Mouse (Mus musculus) 3134 (cell line): ENCODE data around the gene Brinp1.
"Not testable (repeated sequence)": the region's sequence is repeated elsewhere in the genome, so short reads cannot be mapped to it uniquely, and the experiment has no call there.

Source experiments
- DNase-seq: peaks from one replicate; pipeline ENCODE4 v3.0.0-alpha.2; 2011; ENCODE audit warnings: low spot score; ENCODE audit not compliant: insufficient read length; ENCODE audit errors: extremely low read depth

The Brinp1 gene

DNA sequence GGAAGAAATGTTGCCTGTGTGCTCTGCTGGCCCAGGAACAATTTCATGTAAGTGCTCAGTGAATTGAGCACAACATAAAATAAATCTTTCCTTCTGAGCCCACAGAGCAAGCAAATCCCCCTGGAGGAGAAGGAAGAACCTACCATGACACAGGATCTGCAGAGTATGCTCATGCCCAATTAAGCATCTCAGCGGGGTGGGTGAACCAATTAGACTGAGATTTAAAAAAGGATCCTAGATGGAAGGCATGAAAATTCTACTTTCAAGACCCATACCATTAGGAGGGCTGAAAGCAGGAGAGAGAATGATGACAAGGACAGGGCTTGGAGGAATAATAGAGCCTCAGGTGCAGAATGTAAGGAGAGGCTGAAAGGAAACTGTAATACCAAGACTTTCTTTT lies 107.2 kb downstream of the Brinp1 start:
- DNase-seq, result no peak

DNA sequence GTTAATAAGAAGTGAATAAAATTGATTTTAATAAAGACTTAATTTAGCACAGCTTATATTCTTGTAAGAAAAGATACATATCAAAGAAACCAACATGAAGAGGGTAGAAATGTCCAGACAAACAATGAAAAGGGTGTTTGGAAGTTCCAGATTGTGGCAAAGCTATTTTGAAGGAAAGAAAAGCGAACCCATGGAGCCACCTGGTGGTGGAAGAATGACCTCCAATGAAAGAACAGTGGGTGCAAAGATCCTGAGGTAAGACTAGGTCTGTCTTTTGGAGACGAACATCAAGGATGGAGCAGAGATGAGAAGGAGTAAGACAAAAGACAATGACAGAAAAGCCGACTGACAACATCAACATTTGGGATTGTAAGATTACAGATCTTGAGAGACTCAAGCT lies 108.2 kb downstream of the Brinp1 start:
- no peak for DNase-seq

DNA sequence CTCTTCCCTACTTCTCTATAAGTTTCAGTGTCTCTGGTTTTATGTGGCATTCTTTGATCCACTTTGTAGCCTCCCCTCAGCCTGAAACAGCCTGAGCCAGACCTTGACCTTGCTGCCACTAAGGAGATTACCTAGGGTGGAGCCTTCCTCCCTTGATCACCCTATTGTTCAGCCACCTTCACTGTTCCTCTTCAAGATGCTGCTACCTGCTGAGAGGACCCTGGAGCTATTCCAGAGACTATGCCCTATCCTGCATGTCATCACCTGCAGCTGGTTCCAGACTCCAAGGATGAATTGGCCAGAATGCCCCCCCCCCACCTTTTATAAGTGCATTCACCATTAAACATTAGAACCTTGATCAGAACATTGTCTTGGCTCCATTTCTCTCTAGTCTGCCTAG lies 140.2 kb downstream of the Brinp1 start:
- DNase-seq, result not testable (repeated sequence)

DNA sequence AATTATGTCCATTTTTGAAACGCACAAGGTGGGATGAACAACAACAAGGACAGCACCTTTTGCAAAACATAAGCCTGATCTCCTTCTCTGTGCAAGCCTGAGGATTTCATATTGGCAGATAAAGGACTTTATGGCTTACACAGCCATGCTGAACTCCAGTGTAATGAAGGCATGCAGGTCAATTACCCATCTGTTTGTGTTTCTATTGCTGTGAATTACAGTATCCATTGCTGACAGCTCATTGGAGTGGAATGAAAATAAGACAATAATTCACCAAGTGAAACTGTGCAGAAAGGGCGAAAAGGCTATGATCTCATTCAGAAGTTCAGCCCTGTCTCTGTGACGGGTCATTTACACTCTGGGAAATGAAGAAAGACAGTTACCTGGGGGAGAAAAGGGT lies 147.7 kb downstream of the Brinp1 start:
- DNase-seq, result no peak

DNA sequence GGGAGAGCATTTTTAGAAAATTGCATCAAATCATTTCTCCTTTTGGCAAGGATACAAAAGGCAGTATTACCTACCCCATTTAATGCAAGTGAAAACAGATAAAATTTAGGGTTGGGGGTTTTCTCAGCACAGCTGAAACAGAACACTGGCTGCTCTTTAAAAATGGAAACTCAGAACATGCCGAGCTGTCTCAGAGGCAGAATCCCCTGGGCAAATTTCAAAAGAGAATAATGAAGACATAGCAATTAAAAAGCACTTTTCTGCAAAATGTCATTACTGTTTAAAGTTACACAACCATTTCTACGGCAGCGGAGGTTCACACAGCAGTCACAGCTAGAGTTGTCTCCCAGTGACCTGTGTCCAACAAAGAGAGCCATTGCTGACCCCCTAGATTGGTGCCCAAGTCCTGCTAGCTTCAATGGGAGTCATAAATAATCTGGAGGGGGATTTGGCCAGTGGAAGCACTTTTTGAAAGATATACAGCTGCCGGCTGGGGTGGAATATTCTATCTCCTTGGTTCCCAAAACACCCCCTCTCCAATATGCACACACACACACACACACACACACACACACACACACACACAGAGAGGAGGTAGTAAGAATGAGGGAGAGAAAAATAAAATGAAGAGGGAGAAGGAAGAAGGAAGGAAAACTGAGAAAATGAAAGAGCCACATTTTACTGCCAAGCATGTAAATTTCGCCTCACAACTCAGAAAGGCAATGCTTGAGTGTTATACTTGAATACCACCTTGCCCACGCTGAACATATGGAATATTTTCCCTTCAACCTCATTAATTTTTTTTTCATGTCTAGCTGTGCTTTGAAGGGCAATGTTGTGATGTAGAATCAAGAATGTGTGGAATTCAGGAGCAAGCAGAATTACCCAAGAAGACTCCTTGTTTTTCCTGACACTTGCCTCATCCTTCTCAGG lies 152.0 kb downstream of the Brinp1 start:
- no peak for DNase-seq

DNA sequence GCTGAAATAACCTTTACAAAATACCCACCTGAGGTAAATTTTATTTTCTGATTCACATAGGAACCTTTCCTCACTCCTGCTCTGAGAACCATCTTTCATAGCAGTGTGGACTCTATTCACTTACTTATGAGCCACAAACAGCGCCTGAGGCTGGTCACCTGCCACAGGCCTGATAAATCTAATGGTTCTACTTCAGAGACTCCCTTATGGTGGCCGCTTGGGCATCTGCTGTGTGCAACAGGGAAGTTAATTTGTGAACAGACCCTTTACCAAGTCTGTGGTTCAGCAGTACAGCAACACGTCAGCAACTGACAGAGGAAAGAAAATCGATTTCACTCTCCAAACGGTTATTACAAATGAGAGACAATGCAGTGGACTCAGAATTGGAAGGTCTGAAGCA lies 164.2 kb downstream of the Brinp1 start:
- no peak for DNase-seq

DNA sequence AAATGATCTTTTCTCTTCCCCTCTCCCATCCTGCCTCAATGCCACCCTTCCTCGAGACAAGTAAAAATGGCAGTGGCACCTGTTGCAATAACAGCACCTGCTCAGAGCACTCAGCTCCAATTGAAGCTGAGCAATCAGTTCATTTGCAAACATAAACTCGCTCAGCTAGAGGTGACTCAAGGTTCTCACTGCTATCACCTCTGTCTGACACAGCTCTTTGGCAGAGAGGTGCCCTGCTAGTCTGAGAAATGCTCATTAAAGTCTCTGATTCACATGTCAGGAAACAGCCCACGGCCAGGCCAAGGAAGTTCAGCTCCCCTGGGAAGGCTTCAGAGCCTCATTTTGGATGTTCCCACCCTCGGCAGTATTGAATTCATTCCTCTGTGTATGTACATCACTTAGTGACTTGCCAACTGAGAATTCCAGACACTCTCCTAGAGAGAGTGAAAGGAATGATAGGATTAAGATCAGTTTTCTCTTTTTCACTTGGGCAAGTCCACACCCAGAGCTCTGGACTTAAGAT lies 165.7 kb downstream of the Brinp1 start:
- DNase-seq, result peak; percentile 12

DNA sequence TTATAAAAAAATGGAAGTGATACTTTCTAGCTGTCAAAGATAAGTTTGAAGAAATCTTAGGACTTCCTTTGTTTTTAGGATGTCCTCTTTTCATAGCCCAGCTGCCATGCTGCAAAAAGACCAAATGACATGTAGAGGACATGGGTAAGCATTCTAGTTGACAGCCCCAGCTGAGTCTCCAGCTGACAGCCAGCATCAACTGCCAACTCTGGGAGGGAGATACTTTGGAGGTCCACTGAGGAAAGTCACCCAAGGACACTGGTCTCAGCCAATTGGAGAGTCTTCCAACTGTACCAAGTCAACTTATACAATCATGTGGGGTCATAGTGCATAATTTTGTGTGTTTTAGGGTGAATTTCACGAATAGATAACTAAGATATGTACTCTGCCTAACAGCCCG lies 166.6 kb downstream of the Brinp1 start:
- DNase-seq, result no peak

DNA sequence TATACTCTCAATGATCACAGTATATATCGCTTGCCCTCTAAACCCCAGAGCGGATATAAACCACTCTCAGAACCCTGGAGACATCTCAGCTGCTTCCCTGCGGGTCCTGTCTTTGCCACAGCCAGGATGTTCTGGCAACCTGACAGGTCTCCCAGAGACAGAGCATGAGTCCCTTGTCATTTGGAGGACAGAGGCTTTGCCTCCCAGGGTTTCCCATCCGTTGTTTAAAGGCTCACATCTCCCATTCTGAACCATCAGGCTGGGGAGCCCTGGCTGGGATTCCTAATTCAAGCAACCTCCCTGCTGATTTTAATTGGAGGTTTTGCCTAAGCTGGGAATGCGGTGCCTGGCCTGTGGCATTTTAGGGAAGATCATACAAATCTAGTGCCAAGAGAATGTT lies 185.9 kb downstream of the Brinp1 start:
- DNase-seq, result no peak

DNA sequence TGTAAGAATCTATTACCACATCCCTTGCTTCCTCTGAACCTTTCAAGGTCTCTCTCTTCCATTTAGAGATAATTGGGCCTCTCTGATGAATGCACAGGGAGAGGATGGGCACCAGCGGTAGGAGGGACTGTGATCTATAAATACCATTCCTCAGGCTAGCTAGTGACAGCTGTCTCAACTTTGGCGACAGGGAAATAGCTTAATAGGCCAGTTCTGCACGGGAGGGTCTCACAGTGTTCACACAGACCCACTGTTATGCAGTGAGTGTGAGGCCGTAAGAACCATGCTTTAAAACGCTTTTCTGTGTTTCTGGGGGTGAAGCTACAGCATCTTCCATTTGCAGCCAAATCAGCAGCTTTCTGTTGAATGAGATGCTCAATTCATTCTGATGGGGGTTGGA lies 186.8 kb downstream of the Brinp1 start:
- DNase-seq, result no peak

DNA sequence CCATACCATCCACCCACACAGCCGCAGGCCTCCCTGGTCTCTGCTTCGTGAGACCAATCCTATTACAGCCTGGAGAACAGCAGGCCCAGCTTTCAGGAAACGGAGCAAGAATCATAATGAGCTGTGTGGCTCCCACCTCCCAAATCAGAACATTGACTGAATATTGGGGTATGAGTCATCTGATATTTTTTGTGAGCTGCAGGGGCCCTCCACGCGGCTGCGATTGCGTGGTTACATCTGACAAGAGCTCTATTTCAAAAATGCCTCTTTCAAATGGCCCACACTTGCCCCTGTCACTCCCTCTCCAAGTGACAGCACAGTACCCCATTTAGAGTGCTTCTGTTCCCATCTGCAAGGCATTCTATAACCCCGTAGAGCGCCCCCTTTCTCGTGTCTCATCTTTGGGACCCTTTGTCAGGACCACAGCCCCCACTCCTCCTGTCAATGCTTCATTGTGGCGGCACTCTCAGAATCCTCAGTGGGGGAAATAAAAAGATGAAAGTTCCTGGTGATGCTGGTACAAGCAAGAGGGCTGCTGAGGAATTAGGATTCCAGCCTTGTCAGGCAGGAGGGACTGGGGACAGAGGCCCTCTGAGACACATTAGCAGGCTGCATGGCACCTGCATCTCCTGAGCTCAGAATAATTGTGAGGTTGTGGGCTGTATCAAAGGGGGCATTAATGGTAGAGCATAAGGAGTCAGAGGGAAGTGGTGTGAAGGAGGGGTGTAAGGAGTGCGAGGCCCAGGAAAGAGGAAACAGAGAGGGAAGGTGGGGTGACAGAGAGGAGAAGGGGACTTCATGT lies 188.2 kb downstream of the Brinp1 start:
- DNase-seq, result no peak

DNA sequence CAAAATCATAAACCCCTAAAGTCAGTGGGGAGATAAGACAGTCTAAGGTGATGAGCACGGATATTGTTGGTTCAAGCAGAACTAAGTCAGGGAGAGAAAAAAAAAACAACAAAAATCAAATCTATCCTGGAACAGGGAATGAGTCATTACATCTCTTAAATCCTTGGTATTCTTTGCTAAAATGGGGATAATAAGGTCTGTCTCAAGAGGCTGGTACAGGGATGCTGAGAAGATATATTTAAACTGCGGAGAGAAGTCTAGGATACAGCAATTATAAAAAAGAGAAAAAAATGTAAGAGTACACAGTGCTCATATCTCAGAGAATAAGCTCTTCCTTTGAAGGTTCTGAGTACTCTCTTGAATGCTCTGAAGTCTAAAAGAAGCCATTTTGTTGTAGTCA lies 189.3 kb downstream of the Brinp1 start:
- DNase-seq, result no peak

DNA sequence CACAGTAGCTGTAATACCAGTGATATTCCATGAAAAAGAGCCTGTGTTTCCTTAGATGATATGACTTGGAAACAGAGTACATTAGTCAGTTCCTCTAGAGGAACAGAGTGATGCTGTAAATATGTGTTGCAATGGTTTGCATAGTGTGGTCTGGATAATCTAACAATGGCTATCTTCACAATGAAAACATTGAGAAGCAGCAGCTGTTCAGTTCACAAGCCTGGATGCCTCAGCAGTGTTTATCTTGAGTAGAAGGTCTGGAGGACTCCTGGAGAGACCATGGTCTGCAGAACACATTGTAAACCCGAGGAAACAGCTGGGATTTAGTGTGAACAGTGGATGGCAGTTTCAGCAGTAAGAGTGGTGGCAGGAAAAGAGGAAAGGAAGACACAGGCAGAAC lies 233.2 kb downstream of the Brinp1 start:
- DNase-seq, result no peak
